Mouse (Mus musculus) MEL (cell line): ENCODE results near the gene Urgcp.

Source experiments
- CTCF ChIP-seq, 3 experiments: IDR thresholded peaks in 2 of 3; conservative IDR thresholded peaks in 1 of 3; 2 replicates each; pipeline ENCODE4 v1.5.1; 2011 to 2012; ENCODE audit warnings: low read length in 3 of 3, low read depth in 2 of 3, mild to moderate bottlenecking in 2 of 3, improper control_type of control experiment in 1 of 3, inconsistent platforms in 1 of 3, mixed read lengths in 1 of 3, moderate library complexity in 1 of 3; ENCODE audit not compliant: control insufficient read depth in 1 of 3, insufficient read depth in 1 of 3, poor library complexity in 1 of 3, severe bottlenecking in 1 of 3
- EP300 ChIP-seq, 2 experiments: IDR thresholded peaks; 2 replicates each; pipeline ENCODE4 v1.6.1; 2011; ENCODE audit warnings: improper control_type of control experiment in 2 of 2, low read length in 2 of 2, low read depth in 1 of 2, mild to moderate bottlenecking in 1 of 2
- ETS1 ChIP-seq: IDR thresholded peaks from 2 replicates; pipeline ENCODE4 v1.6.1; 2012; ENCODE audit warnings: low read depth, mild to moderate bottlenecking, inconsistent platforms, low read length, improper control_type of control experiment, moderate library complexity
- GABPA ChIP-seq: IDR thresholded peaks from 2 replicates; pipeline ENCODE4 v1.6.1; 2012; ENCODE audit warnings: low read depth, mild to moderate bottlenecking, inconsistent platforms, low read length, improper control_type of control experiment, moderate library complexity
- MAX ChIP-seq: IDR thresholded peaks from 2 replicates; pipeline ENCODE4 v1.6.1; 2011; ENCODE audit warnings: low read length, improper control_type of control experiment
- NRF1 ChIP-seq: IDR thresholded peaks from 2 replicates; pipeline ENCODE4 v1.6.1; 2014; ENCODE audit warnings: low read depth, mild to moderate bottlenecking, inconsistent platforms, low read length, improper control_type of control experiment, moderate library complexity; ENCODE audit not compliant: poor library complexity, insufficient read depth, severe bottlenecking
- POLR2AphosphoS5 ChIP-seq: IDR thresholded peaks from 2 replicates; pipeline ENCODE4 v1.6.1; 2012; ENCODE audit warnings: low read depth, borderline replicate concordance, mild to moderate bottlenecking, inconsistent platforms, low read length, moderate library complexity, mixed read lengths
- RCOR1 ChIP-seq: IDR thresholded peaks from 2 replicates; pipeline ENCODE4 v1.6.1; 2012; ENCODE audit warnings: low read depth, mild to moderate bottlenecking, inconsistent platforms, low read length, improper control_type of control experiment
- TAL1 ChIP-seq: IDR thresholded peaks from 2 replicates; pipeline ENCODE4 v1.6.1; 2012; ENCODE audit warnings: mild to moderate bottlenecking, inconsistent platforms, low read length, moderate library complexity, mixed read lengths

GRCm38 (mm10) chr11:5691775-5692174 is 70.4 kb downstream of the Urgcp start:
- TF ChIP-seq TAL1 (no peak), POLR2AphosphoS5 (no peak), MAX (no peak), GABPA (no peak), ETS1 (no peak), NRF1 (no peak), CTCF (IDR thresholded peaks at IDR 0.05 in 2 of 3, conservative IDR thresholded peaks at IDR 0.05 in 1 of 3; ENCODE audit: control insufficient read depth in 1 of 3, insufficient read depth in 1 of 3, low read depth in 2 of 3, low read length in 3 of 3, poor library complexity in 1 of 3, severe bottlenecking in 1 of 3) (peak; percentile 73 to 97 (median 74)), RCOR1 (peak; percentile 19; the same call in 1 of the 2 replicates), EP300 (IDR thresholded peaks at IDR 0.05; ENCODE audit: low read depth in 1 of 2, low read length in 2 of 2) (no peak)
